Mouse (Mus musculus) thymus, postnatal 14 days (tissue): ENCODE measurements at regions not wholly inside any gene's neighbourhood (a gene's known extent, or its start where the extent isn't known, plus 50 kb on each side); places are given as distances from the start of the nearest gene placed in this dataset.

Source experiments
- DNase-seq: peaks from one replicate; pipeline ENCODE4 v3.0.0; 2021

- no peak for DNase-seq
Measured at GRCm38 (mm10) chr9:87964508-87964907, 233.4 kb upstream of the Tbx18 start.

DNA sequence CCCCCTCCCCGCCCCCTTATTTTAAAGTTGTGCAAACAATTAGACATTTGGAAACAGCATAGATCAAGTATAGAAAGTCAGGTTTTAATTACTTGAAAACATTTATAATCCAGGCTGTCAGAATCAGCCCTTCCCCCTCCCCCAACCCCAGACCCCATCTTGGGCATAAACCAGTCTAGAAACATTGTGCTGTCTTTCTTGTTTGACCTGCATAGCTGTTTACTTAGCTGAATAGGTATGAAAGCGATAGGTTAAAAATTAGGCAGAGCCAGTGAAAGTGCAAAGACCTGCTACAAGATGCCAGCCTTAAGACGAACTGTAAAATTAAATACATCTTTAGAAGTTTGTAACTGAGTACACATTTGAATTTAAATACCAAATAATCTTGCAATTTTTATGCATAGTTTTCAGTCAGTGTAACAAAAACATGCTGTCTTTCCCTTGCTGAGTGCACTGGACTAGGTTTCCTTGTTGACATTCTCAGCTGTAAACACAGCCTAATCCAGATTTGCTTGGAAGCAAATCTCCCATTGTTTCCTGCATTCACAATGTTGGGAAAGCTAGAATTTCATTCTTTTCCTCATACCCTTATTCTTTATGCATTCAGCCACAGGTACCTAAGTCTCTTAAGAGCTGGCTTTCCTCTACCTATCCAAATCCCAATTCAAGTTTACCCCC is 234.2 kb upstream of the Tbx18 start:
- DNase-seq: no peak

DNA sequence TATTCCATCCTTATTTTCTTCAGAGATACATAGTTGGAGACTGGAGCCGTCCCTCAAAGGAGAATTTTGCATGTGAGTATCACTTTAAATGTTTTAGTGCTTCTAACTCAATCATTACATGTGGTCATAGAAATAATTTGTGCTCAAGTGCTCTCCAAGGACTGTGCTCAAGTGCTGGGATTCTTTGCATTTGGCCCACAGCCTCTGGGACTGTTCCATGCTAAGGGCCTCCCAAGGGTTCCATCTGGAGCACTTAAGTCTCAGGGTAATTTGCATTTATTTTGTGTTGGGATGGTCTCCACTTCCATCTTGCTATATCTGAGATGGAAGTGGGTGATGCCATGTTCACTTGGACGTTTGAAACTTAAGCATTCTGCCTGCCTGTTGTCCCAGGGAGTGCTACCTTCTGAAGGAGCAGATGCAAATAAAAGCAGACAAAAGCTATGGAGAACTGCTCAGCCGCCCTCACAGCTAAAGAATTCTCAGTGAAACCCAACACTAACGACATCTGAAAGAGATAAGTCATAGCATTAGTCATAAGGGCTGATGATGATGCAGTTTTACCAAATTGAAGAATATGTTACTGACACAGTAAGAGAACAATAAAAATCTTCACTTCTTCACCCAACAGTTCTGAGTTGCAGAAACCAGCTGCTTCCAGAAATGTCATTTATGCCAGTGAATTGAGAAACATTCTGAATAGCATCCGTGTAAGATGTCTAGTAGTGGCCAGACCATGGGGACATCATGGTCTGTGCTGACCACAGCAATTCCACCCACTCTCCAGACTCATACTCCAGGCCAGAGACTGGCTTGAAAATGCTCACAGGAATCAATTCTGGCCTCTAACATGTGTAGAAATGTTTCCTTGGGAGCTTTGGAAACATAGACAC is 237.4 kb upstream of the Tbx18 start:
- DNase-seq: no peak

GRCm38 (mm10) chr9:87970586-87970985 is 239.5 kb upstream of the Tbx18 start:
- DNase-seq: no peak

- DNase-seq: no peak
Measured at GRCm38 (mm10) chr9:87971791-87972190, 240.7 kb upstream of the Tbx18 start.

GRCm38 (mm10) chr9:87973531-87973930 is 242.5 kb upstream of the Tbx18 start:
- no peak for DNase-seq

- no peak for DNase-seq
Measured at GRCm38 (mm10) chr9:87984910-87985309, 253.8 kb upstream of the Tbx18 start.

DNA sequence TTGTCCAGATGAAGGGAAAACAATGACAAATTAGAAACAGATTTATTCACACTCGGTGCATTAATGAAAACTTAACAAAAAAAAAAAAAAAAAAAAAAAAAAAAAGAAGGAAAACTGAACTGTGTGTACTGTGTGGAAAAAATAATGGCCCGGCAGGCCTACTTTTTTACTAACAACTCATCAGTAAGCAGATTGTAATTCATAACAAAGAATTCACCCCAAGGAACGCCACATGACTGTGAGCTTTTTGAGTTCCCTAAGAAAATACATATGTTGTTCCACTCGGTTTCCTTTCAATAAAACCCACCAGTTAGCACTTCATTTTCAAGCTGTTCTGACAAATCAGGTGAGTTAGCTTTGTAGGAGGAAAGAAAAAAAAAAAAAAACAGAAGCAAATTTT is 254.4 kb upstream of the Tbx18 start:
- DNase-seq: no peak

GRCm38 (mm10) chr9:88005945-88006700 is 275.1 kb upstream of the Tbx18 start:
- DNase-seq: no peak

DNA sequence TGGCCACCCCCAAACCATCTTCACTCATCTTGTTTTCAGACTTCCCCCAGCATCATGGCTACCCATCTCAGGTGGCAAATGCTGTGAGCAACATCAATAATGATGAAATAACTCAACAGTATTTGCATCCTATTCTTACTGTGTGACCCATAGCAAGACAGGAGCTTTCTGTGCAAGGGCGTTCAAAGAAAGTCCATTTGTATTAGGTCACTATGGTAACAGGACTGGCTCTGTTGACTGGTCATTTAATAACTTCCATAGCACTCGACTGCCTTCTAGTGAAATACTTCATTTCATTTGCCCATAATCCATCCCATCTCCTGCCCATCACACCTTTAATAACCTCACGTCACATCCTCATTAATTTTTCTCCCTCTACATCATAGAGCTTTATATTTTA is 292.7 kb upstream of the Tbx18 start:
- DNase-seq: no peak

GRCm38 (mm10) chr9:88025936-88026335 is 294.9 kb upstream of the Tbx18 start:
- no peak for DNase-seq

- no peak for DNase-seq
Measured at GRCm38 (mm10) chr9:88030509-88031148, 296.4 kb upstream of the Nt5e start.

DNA sequence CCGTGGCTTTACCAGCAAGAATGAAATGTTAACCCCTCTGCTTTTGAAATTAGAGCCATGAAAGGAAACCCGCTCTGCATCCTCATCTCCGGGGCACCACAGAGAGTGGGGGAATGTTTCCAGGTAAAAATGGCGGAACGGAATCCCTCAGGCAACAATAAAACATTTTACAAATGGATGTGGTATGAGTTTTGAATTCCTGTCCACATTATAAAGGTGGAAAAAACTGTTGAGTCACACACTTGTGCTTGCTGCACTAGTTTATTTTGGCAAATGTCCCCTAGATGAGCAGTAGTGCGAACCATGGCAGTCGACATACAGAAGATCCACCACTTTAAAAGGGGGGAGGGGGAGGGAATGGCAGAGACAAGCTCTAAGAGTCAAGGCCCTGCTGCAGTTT is 289.4 kb upstream of the Nt5e start:
- DNase-seq: no peak

DNA sequence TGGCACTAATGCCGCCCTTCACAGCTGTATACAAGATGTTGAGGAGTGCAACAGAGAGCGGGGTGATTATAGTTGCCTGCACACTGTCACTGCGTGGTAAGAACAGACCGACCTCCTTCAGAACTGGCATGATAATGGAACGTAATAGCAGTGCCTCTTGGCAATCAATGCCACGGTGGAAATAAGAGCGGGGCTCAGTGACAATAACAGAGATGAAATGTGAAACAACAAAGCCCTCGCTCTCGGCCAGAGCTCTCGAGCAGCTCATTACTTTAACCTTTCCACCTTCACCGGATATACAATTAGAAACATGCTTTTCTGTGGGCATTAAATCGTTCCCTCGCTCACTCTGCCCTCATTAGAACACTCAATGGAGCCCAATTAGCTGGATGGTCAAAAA is 277.7 kb upstream of the Nt5e start:
- DNase-seq: no peak

DNA sequence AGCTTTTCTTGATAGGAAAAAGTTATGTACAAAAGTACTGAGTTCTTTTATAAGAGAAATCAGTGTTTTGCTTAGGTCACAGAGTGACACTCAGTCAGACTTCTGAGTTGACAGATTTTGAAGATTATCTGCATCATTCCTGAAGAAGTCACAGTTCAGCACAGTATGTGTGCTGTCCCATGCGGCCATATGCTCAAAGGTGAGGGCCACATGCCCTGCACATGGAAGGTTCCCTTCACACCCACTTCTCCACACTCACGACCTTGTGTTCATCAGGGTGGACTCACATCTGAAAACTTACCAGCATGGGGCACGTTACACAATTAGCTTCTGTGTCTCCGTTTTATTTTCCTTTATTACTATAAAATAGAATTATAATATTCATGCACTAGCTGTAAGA is 277.2 kb upstream of the Nt5e start:
- DNase-seq: no peak

- no peak for DNase-seq
Measured at GRCm38 (mm10) chr9:88058551-88058950, 268.4 kb upstream of the Nt5e start.

- no peak for DNase-seq
Measured at GRCm38 (mm10) chr9:88059005-88059404, 268.0 kb upstream of the Nt5e start.

DNA sequence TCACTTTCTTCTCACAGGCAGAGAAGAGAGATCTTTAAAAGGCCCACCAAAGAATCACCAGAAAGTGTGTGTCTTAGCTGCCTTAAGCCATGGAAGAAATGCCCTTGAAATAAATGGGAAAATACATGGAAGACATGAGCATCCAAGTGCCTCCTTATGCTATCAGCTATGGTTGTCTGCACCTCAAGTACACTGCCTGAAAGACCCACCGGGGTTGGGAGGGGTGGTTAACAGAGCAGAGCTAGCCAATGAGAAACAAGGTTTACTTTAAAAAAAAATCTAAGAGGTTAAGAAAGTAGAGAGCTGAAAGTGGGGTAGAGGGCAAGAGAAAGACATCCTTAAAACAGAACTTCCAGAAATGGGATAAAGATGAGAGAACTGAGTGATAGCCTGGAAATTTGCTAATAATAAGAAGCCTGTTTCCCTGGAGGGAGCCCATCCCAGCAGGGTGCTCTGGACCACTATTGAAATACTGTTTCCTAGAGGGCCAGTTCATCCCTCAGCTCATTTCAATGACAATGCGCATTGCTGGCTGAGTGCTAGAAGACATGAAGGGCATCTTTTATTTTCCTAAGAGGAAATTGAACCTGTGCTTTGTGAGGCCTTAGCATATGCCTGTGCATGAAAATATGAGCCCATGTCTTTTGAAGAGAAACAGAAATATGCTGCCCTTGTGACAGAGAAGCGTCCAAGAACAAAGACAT is 262.9 kb upstream of the Nt5e start:
- no peak for DNase-seq

GRCm38 (mm10) chr9:88065057-88065456 is 261.9 kb upstream of the Nt5e start:
- no peak for DNase-seq

DNA sequence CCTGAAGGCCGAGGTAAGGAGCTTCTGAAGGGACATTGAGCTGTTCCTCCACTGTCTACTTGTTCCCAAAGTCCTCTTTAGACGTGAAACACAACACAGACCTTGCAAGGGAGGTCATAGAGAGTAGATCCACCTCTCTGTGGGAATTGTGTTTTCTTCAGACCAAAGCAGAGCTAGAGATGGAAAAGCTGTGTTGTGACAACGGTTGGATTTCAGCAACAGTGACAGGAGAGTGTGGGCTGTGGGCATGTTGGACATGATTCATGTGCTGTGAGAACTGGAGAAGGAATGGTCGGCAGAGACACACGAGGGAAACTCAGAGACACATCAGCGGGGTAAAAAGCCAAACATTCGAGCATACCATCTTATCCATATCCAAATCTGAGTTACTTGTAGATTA is 261.2 kb upstream of the Nt5e start:
- no peak for DNase-seq

DNA sequence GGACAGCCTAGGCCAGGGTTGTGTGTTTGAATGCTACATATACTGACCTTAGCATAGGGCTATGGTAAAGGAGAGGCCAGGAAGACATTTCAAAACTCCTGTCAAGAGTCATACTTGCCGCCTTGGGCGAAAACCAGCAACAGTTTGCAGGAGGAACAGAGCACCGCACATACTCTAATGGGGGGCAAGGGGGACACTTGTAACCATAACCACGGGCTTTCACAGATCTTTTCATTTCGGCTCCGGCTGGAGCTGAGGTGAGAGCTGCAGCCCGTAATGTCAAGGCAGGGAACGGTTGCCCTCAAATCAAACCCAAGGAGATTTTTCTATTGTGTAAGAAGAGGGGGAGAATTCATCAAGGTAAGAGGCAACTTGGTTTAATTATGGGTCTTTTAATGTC is 258.7 kb upstream of the Nt5e start:
- DNase-seq: no peak

GRCm38 (mm10) chr9:88068881-88069304 is 258.1 kb upstream of the Nt5e start:
- no peak for DNase-seq

DNA sequence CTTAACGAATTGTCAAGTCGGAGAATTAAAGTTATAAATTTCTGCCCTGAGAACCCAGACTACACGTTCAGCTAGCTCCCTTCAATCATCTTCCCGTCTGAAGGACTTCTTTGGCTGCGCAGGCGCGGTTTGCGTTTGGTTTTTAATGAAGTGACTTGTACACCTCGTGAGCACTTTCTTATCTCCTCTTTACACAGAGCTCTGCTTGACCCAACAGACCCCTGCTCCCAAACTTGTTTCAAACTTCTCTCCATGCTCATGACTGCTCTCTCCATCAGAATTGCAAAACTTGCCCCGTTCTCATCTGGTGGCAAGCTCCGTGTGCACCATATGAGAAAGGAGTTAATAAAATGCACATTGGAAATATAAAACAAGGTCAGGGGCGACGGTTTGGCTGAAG is 257.2 kb upstream of the Nt5e start:
- no peak for DNase-seq
